Mouse (Mus musculus): Measurements from ENCODE around the gene Ythdc1. TPM values are rescaled to one million over a fixed set of nuclear protein-coding genes. Genes with fewer than 3 reads are reported as not detected.
A peak's percentile ranks its signal among the peaks of the same experiment; 100 is the strongest.
"Not testable (repeated sequence)": the region's sequence is repeated elsewhere in the genome, so short reads cannot be mapped to it uniquely, and the experiment has no call there.

The Ythdc1 gene
- 10 to 100 TPM; 57.9 to 59.5 TPM for total RNA-seq (2021)

DNA sequence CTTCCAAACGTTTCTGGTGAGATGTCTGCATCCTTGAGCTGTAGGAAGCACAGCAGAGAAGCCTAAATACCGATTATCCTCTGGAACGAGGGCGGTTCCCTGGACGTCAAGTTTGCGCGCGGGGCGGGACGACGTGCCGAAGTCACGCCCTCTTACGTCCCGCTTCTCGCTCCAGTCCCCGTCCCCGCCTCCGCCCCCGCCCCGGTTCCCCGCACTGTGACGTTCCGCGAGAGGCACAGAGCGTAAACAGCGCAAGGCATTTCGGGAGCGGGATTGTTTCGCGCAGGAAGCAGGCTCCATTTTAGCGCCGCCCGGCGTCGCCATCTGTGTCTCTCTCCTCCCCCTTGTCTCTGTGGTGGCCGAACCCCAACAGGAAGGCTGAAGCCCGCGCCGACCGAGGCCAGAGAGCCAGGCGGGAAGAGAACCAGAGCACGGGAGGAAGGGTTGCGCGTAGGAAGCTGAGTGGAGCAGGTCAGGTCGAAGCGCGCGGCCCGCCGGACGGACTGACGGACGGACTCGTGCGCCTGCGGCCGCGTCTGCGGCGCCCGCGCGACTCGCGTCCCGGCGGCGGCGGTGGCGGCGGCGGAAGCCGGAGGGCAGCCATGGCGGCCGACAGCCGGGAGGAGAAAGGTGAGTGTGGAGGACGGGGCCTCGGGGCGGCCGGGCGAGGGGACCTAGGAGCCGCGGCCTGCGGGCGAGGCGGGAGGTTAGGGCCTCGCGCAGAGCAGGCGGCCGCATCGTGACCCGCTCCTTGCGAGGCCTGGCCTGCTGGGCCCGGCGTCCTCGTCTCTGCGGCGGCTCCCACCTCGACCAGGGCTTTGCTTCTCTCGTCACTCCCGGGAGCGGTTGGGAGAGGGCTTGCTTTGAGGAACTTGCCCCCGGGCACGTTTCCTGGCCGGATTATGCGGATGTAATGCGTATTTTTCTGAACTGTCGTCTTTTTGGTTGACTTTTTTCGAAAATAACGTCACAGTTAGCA lies at the start of gene Ythdc1:
Ythdc1 (plus strand) TSS at position 260 of the 979 bp plus-strand sequence.
- intact Hi-C loops (cut with DNase I) = loop anchor here (10.0 kb wide), 1 partner anchor 609 kb away; the partner anchor contains the start of gene Gnrhr
- DNase-seq = peak; percentile 97

DNA sequence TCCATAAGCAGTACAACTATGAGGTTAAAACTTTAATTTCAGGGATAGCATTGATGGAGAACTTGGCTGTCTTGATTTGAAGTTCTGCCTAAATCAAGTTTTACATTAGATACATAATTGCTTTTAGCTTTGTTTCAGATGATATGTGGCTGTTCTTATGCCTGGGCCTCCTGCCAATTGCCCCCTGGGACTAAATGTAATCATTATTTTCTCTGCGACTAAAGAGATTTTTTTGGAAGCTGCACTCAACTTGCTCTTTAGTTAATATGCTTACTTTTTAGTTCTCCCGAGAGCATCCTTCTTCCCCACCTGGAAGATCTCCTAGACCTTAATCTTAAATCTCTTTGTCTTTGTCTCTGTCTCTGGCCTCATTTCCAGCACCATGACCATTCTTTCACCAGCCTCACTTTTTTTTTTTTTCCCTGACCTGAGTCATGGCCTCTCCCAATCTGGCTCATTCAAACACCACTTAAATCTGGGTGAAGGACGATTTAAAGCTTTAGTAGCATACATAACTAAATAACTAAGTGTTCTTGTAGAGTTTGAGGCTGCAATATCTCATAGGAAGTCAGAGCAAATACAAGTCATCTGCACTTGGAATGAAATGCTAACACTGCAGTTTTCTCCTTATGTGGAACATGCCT lies 34.9 kb upstream of the Ythdc1 start:
- intact Hi-C loops (cut with DNase I) = no loop called here
- DNase-seq = no peak

DNA sequence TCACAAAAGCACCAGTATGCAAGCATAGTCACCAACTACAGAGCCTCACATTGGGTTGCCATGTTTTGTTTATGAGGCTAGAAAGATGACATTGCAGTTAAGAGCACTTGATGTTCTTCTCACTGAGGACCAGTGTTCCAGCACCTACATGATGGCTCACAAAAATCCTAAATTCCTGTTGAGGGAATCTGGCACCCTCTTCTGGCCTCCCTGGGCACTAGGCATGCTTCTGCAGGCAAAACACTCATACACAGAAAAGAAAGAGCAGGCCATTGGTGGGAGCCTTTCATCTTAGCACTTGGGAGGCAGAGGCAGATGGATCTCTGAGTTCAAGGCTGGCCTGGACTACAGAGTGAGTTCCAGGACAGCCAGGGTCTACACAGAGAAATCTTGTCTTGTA lies 33.0 kb upstream of the Ythdc1 start:
- no peak for DNase-seq
- intact Hi-C loops (cut with DNase I) = no loop called here

DNA sequence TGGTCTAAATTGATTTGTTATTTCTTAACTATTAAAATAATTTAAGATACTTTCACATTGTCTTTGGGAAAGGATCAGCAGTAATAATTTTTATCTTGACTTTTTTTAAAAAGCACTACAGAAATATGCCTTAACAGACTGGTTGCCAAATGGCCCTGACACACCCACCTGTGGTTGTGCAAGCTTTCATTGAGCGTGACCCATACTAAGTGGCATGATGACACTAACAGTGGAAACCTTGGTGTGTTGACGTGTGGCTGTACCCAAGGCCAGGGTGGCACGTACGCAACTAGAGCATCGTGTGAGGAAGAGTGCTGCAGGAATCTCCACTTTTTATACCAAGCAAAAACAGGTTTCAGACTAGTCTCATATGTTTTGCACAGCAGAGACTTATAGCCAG lies 27.1 kb upstream of the Ythdc1 start:
- intact Hi-C loops (cut with DNase I) = no loop called here
- no peak for DNase-seq

DNA sequence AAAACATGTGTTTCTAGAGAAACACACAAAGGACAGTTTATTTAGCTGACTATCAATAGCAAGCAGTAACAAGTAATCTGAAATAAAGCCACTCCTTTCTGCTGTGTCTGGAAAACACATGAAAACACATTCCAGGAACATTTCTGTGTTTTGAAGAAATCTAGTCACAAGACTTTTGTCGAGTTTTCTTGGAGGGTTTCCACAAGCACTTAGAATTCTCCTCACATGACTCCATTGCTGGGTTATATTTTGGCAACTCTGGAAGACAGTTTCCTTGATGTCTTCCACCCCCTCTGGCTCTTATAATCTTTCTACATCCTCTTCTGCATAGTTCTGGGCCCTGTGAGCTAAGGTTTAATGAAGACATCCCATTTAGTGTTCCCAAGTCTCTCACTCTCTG lies 25.6 kb upstream of the Ythdc1 start:
- DNase-seq = no peak

DNA sequence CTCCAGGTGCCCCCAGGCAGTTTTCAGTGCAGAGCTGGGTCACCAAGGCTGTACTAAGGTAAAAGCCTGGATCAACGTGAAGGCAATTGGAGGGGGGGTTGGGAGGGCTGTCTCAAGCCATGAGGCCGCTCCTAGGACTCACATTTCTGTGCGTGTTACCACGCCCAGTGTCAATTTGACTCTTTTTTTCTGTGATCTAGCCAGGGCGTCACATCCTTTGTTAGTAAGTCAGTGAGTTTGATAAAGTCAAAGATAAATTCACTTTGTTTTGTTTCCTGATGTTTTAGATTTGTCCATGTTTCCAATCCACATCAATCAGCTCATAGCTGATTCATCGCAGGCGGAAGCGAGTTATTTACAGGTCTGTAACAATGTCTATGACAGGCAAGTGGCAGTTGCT lies 21.0 kb upstream of the Ythdc1 start:
- intact Hi-C loops (cut with DNase I) = no loop called here
- no peak for DNase-seq

More for the DNA sequence above, 25.6 kb upstream of the Ythdc1 start:
- intact Hi-C loops (cut with DNase I) = no loop called here

DNA sequence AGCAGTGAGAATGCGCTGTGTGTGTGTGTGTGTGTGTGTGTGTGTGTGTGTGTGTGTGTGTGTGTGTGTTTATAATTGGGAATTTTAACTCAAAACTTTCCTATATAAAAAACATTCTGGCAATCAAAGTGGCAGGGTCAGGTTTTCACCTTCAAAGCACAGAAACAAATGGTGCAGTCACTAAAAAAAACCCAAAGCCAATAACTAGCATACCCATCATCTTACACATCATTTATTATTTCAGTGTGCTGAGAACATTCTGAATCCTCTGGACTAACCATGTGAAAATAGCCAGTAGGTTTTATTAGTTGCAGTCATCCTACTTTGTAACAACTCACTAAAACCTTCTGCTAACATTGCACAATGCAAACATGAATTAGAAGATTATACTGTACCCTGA lies 19.8 kb upstream of the Ythdc1 start:
- DNase-seq = no peak
- intact Hi-C loops (cut with DNase I) = no loop called here

DNA sequence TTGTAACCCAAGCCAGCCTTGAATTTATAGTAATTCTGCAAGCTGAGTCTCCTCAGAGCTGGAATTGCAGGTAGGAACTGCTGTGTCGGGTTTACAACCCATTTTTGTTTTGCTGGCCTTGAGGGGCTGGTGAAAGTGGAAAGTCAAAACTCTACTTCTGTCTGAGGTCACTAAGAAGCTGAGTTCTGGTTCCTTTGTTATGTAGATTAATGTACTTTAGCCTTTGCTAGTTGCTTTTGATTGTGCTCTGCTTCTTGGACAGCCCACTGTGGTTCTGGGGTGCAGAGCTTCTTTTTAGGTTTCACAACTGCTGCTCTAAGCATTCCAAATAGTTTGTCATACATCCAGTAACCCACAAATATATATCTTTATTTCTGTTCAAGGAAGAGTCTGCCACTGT lies 17.2 kb upstream of the Ythdc1 start:
- intact Hi-C loops (cut with DNase I) = no loop called here
- no peak for DNase-seq

DNA sequence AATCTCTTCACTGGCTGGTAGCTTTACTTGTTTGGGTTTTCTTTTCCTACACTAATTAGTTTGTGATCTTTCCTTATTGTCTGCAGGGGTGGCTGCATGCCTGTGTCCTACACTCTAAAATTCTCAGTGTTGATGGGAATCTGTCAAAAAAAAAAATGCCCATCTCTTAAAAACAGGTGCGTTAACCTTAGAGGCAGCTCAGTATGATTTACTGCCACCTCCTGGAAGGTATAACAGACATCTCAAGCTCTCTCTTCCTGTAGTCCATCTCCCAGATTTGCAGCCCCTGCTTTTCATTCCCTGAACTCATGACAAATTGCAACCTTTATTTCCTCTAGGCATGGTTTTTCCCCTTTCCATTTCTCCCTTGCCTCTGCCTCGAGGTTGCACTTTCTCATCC lies 14.1 kb upstream of the Ythdc1 start:
- intact Hi-C loops (cut with DNase I) = no loop called here
- no peak for DNase-seq

DNA sequence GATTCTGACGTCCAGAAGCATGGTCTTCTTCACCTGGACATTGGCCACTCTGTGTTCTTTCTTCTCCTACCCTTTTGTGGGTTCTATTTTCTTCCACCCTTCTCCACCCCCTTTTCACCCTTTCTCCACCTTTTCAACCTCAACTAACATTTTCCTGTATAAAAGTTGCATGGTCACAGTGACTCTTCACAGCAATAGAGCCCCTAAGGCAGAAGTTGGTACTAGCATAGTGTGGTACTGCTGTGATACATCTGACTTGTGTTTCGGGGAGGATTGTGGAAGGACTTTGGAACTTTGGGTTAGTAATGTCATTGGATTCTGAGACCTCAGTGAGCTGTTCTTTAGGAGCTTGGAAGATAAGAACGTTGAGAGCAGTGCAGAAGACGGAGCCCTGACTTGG lies 11.8 kb upstream of the Ythdc1 start:
- intact Hi-C loops (cut with DNase I) = no loop called here
- no peak for DNase-seq

DNA sequence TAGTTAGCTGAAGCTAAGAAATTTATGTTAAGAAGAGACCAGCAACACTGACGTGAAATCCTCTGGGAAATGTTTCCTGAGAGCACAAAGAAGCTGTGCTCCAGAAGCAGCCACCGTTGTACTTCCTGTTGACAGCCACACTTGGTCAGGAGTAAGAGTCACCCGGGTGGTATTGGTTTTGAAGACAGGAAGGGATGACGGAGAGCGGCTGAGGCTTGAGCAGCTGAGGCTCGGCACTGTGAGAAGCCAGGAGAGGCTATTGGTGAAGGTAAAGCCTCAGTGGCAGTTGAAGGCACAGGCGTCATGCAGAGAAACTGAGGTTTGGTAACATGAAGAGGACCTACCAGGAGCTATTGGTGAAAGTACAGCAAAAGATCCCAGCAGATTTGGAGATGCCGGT lies 11.2 kb upstream of the Ythdc1 start:
- no peak for DNase-seq
- intact Hi-C loops (cut with DNase I) = no loop called here

DNA sequence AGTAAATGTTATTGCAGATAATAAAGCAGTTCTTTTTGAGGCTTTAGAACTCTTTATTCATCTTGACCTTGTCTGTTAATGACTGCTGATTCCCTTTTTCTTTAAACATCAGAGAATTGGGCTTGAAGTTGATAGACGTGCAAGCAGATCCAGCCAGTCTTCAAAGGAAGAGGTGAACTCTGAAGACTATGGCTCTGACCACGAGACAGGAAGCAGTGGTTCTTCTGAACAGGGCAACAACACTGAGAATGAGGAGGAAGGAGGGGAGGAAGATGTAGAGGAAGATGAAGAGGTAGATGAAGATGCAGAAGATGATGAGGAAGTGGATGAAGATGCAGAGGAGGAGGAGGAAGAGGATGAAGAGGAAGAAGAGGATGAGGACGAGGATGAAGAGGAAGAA lies 12.8 kb downstream of the Ythdc1 start:
- intact Hi-C loops (cut with DNase I) = no loop called here
- DNase-seq = no peak

DNA sequence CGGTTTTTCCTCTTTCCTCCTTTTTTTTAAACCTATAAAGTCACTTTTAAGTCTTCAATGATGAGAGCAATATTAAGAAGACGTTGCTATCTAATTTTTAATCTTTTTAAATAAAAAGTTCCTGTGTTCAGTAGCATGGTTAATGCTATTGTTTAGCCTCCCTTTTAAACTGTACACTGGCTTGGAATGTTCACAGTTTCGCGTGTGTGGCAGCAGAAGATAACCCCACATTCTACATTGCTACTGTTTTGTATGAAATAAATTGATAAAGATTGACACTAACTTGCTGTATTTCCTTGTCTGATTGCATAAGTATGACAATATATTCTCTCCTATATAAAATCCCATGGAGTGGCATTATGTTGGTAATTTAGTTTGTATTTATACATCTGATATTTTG lies 32.4 kb downstream of the Ythdc1 start:
- intact Hi-C loops (cut with DNase I); DNase-seq: not testable (repeated sequence)

DNA sequence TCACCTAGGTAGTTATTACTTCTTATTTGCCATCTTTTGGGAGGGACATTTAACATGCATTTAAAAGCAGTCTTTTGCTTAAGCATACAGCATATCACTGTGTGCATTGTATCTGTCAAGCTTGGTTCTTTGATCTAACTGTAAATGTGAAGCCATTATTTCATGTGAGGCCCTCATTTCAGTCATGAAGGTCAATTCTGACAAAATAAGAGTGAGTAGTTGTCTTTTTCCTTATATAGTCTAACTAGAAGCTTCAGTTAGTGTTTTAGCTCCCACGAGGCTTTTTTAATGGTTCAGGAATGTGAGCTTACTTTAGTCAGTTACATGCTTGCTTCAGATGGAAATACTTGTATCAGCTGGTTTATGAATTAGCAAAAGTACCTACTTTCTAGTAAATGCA lies 34.1 kb downstream of the Ythdc1 start:
- DNase-seq = no peak
- intact Hi-C loops (cut with DNase I) = no loop called here

DNA sequence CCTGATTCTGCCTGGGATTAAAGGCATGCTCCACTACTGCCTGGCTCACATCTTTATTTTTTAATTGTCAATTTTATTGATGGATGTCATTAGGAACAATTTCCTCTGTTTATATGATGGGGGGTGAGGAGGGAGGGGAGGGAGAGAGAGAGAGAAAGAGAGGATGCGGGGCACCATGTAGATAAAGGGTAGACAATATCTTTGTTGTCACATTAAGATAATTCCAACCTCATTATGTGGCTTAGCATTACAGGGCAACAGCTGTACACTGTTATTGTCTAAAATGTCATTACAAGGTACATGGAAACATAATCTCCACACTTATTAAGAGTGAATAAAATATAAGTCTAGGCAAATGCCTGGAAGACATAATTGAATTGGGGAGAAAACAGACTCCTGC lies 35.5 kb downstream of the Ythdc1 start:
- DNase-seq = no peak
- intact Hi-C loops (cut with DNase I) = no loop called here

DNA sequence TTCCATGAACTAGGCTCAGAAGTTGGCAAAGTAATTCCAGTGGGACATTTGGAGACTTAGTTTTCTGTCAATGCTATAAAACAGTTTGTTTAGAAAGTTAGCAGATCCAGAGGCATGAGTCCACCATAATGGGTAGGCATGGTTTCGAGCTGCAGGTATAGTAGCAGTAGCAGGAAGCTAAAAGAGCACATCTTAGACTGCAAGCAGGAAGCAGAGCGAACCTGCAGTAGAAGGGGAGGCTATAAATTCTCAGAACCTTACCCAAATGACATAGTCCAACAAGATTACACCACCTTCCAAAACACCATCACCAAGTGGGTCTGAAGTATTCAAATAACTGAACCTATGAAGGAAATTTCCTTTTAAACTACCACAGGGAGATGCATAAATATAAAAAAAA lies 36.2 kb downstream of the Ythdc1 start:
- intact Hi-C loops (cut with DNase I) = loop anchor here (10.0 kb wide), 1 partner anchor 485 kb away; no protein-coding TSS in a partner anchor
- DNase-seq = no peak

DNA sequence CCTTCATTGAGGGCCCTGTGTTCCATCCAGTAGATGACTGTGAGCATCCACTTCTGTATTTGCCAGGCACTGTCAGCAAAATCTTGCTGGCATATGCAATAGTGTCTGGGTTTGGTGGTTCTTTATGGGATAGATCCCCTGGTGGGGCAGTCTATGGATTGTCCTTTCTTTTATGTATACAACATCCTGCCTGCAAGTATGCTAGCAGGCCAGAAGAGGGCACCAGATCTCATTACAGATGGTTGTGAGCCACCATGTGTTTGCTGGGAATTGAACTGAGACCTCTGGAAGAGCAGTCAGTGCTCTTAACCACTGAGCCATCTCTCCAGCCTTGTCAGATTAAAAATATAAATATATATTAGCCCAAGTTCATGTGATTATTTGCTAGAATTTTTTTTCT lies 37.2 kb downstream of the Ythdc1 start:
- not testable (repeated sequence) for DNase-seq
- intact Hi-C loops (cut with DNase I) = loop anchor here (10.0 kb wide), 1 partner anchor 486 kb away; no protein-coding TSS in a partner anchor

DNA sequence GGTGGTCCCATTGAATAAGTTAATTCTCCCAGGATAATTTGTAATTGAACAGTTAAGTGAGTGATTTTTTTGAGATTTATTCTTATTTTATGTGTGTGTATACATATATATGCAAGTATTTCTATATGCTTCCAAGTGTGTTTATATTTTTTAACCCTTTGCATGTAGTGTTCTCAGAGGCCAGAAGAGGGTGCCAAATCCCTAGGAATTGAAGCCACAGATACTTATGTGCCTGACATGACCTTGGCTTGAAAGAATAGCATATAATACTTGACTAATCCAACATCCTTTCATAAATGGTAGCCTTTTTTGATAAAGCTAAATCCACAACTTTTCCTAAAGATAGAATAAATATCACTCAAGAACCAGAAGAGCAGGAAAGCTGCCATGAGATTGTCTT lies 46.1 kb downstream of the Ythdc1 start:
- DNase-seq = peak; percentile 6

DNA sequence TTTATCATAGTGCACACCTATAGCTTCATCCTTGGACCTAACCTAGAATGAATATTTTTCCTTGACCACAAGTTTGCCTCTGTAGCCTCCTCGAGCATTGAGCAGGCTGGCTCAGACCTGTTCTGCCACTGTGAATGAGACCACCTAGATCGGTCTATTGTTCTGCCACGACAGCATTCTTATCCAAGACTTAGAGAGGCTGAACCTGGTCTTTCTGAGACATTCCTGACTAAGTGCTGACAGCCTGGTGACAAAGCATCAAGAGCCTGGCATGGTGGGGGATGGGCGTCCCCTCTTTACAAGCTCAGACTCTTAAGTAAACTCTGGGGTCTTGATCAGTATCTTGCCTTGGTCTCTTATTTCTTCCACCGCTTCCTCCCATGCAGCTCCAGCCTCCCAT lies 47.6 kb downstream of the Ythdc1 start:
- intact Hi-C loops (cut with DNase I) = loop anchor here (10.0 kb wide), 1 partner anchor 293 kb away; the partner anchor contains the start of gene Ugt2b5
- no peak for DNase-seq

More for the DNA sequence above, 46.1 kb downstream of the Ythdc1 start:
- intact Hi-C loops (cut with DNase I) = loop anchor here (10.0 kb wide), 1 partner anchor 295 kb away; the partner anchor contains the start of gene Ugt2b5

DNA sequence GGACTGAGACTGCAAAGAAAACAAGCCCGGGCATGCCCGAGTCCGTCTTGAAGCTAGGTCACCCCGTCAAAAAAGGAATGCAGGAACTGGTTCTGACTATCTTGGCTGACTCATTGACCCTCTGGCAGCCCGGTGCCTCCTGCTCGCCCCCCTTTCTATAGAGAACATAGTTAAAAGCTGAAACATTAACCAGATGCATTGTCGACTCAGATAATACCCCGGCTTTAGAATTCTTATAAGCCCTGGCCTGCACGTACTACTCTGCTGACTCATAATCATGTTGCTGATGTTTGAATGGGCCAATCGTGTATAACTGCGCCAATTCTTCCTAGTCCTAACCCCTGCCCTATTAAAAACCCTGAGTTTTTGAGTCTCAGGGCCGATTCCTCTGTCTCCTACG lies 52.5 kb downstream of the Ythdc1 start:
- intact Hi-C loops (cut with DNase I) = loop anchor here (10.0 kb wide), 1 partner anchor 288 kb away; the partner anchor contains the start of gene Ugt2b5
- not testable (repeated sequence) for DNase-seq

DNA sequence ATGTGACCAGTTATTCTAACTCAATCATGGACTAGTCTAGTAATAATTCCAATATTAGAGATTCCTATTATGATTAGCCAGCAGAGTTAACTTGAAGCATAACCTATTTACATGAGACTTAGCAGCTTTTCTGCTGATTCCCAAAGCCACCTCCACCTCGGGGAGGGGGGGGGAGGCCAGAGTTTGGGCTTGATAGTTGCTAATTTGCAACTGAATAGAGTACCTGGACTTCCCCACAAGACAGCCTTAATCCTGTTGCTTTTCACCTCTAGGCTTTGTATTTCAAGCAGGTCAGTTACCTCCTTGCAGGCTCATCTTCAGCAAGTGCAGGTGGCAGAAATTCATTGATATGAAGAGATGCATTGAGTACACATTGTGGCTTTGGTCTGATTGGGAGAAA lies 53.7 kb downstream of the Ythdc1 start:
- intact Hi-C loops (cut with DNase I) = loop anchor here (10.0 kb wide), 1 partner anchor 287 kb away; the partner anchor contains the start of gene Ugt2b5

More for the DNA sequence above, 53.7 kb downstream of the Ythdc1 start:
- no peak for DNase-seq
